Mouse (Mus musculus) heart, embryonic 15.5 days (tissue): ENCODE data around the gene Snrpb2. TPM values are rescaled to one million over a fixed set of nuclear protein-coding genes. Genes with fewer than 3 reads are reported as not detected.

Experiments
- ATAC-seq: fragments of 200-750 bp; cut with Nextera tagmentation; replicated peaks from 2 replicates; pipeline ENCODE4 v1.8.0; 2017; ENCODE audit warnings: low read depth, moderate TSS enrichment; ENCODE audit not compliant: insufficient number of reproducible peaks, insufficient read depth, low FRiP score
- H3K27ac ChIP-seq: fragments of 300-500 bp; sonication (generic); 2 replicates; pipeline ENCODE4 v1.5.1; 2015; ENCODE audit warnings: mild to moderate bottlenecking, inconsistent platforms
- H3K27me3 ChIP-seq: fragments of 300-500 bp; sonication (generic); 2 replicates; pipeline ENCODE4 v1.6.1; 2015; ENCODE audit warnings: inconsistent platforms
- H3K36me3 ChIP-seq: fragments of 300-500 bp; sonication (generic); 2 replicates; pipeline ENCODE4 v1.6.1; 2015; ENCODE audit warnings: mild to moderate bottlenecking, inconsistent platforms
- H3K4me1 ChIP-seq: fragments of 300-500 bp; sonication (generic); replicated peaks from 2 replicates; pipeline ENCODE4 v1.6.1; 2015; ENCODE audit warnings: inconsistent platforms
- H3K4me2 ChIP-seq: fragments of 300-500 bp; sonication (generic); 2 replicates; pipeline ENCODE4 v1.6.1; 2015; ENCODE audit warnings: inconsistent platforms, mild to moderate bottlenecking, moderate library complexity
- H3K4me3 ChIP-seq: fragments of 300-500 bp; sonication (generic); 2 replicates; pipeline ENCODE4 v1.5.1; 2015; ENCODE audit warnings: mild to moderate bottlenecking, inconsistent platforms
- H3K9ac ChIP-seq: fragments of 300-500 bp; sonication (generic); 2 replicates; pipeline ENCODE4 v1.6.1; 2015; ENCODE audit warnings: mild to moderate bottlenecking, inconsistent platforms
- H3K9me3 ChIP-seq: fragments of 300-500 bp; sonication (generic); replicated peaks from 2 replicates; pipeline ENCODE4 v1.6.1; 2016; ENCODE audit warnings: inconsistent platforms
- WGBS: fragments of 180-500 bp; shearing (Covaris S2); methylation state at CpG from one replicate; pipeline ENCODE4 v1.1.7; 2015; ENCODE audit warnings: mixed read lengths; 5-methylcytosine and 5-hydroxymethylcytosine counted together
- polyA plus RNA-seq: library from polyadenylated mRNA; unstranded; fragments of >200 nt; fragmentation: Nextera tagmentation; extraction: Ambion mirVana; gene quantifications from 2 replicates; pipeline ENCODE4 v1.2.1, GENCODE M21; 2015

Gene Snrpb2
- polyA plus RNA-seq, 1 experiment from 2014 or later = 41.2 TPM

GRCm38 (mm10) chr2:143097170-143097569, 34.3 kb downstream of the Snrpb2 start:
- Histone ChIP-seq H3K27me3 (no peaks in the 10 kb centered on the region), H3K9ac (no peak overlapping the region), H3K27ac (no peak overlapping the region), H3K4me2 (no peak overlapping the region), H3K9me3 (no peaks in the 10 kb centered on the region), H3K36me3 (no peaks in the 10 kb centered on the region), H3K4me1 (no peaks in the 10 kb centered on the region), H3K4me3 (no peak overlapping the region)
- no peak for ATAC-seq
- WGBS = 65% methylated on average over 1 of the region's 1 CpGs

GRCm38 (mm10) chr2:143113859-143114258, 51.0 kb downstream of the Snrpb2 start:
- no peak for ATAC-seq
- Histone ChIP-seq H3K4me2 (no peak overlapping the region), H3K9ac (no peak overlapping the region), H3K4me1 (no peaks in the 10 kb centered on the region), H3K9me3 (no peaks in the 10 kb centered on the region), H3K36me3 (no peaks in the 10 kb centered on the region), H3K4me3 (no peak overlapping the region), H3K27ac (no peak overlapping the region), H3K27me3 (no peaks in the 10 kb centered on the region)
- WGBS = 85% methylated on average over 1 of the region's 1 CpGs

DNA sequence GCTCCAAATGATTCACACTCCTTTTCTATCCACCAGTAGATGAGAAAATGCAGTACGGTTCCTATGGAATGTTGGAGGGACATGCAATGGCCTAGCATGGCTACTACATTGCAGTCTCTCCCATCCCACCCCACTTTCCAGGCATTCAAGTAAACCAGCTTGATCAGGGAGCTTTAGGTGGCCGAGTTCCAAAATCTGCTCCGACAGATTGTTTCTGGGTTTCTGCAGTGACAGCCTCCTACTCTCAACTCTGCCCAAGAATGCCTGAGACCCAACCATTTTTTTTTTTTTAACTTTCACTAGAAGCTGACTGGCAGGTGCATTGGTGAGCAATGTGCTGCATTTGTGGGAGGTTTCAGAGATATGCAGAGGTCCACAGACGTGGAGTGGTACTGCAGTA, 51.9 kb downstream of the Snrpb2 start:
- H3K4me1 ChIP-seq = no peaks in the 10 kb centered on the region
- WGBS = 57% methylated on average over 4 of the region's 4 CpGs
- no peaks in the 10 kb centered on the region for H3K27me3 ChIP-seq
- no peak for ATAC-seq
- no peak overlapping the region for H3K9ac ChIP-seq
- H3K36me3 ChIP-seq = no peaks in the 10 kb centered on the region
- H3K27ac ChIP-seq = no peak overlapping the region
- no peak overlapping the region for H3K4me3 ChIP-seq
- no peak overlapping the region for H3K4me2 ChIP-seq
- no peaks in the 10 kb centered on the region for H3K9me3 ChIP-seq

GRCm38 (mm10) chr2:143117453-143117852, 54.6 kb downstream of the Snrpb2 start:
- Histone ChIP-seq H3K4me1 (no peaks in the 10 kb centered on the region), H3K4me2 (no peak overlapping the region), H3K27me3 (no peaks in the 10 kb centered on the region), H3K9me3 (no peaks in the 10 kb centered on the region), H3K4me3 (no peak overlapping the region), H3K36me3 (no peaks in the 10 kb centered on the region), H3K27ac (no peak overlapping the region), H3K9ac (no peak overlapping the region)
- ATAC-seq = no peak
- WGBS = 64% methylated on average over 3 of the region's 3 CpGs

DNA sequence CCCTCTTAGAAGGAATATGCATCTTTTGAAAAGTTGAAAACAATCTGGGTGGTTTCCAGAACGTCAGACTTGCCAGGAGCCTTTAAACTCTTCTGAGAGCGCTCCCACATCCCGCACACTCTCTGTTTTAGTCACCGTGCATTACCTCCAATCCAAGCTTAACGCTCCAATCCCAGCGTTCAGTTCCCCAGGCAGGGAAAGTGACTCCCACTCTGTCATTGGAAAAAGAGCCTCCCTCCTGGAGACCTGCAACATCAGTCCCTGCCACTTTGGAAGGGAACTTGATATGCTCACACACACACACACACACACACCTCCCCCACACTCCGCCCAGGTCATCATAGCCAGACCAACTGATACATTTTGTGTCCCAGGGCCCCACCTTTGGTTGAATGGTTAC, 55.4 kb downstream of the Snrpb2 start:
- 73% methylated on average over 7 of the region's 7 CpGs for WGBS
- no peak overlapping the region for H3K9ac ChIP-seq
- no peak for ATAC-seq

More for the DNA sequence above, 55.4 kb downstream of the Snrpb2 start:
- Histone ChIP-seq H3K4me2 (no peak overlapping the region), H3K9me3 (no peaks in the 10 kb centered on the region), H3K4me1 (no peaks in the 10 kb centered on the region), H3K27me3 (no peaks in the 10 kb centered on the region), H3K27ac (no peak overlapping the region), H3K36me3 (no peaks in the 10 kb centered on the region), H3K4me3 (no peak overlapping the region)

Other genes with a start within 250 kb of the Snrpb2 start
- 10.2 and 10.8 TPM in 2 replicates for gene Kif16b, start 161.5 kb upstream of the Snrpb2 start, polyA plus RNA-seq
- 0.21 and 0.65 TPM in 2 replicates for gene Otor, start 15.4 kb downstream of the Snrpb2 start, polyA plus RNA-seq